Mouse (Mus musculus) splenic B cell, adult 2 months (primary cell): ENCODE results near the gene Gm20388.
"Not testable (repeated sequence)": the region's sequence is repeated elsewhere in the genome, so short reads cannot be mapped to it uniquely, and the experiment has no call there.

Source experiments
- DNase-seq: peaks from one replicate; pipeline ENCODE4 v3.0.0-alpha.2; 2011; ENCODE audit warnings: low read depth, low spot score
- H3K27me3 ChIP-seq: 2 replicates; pipeline ENCODE4 v1.6.1; 2012; ENCODE audit warnings: mild to moderate bottlenecking, low read length, moderate library complexity, mixed read lengths; ENCODE audit not compliant: control insufficient read depth, poor library complexity, insufficient read depth, severe bottlenecking
- H3K36me3 ChIP-seq: 2 replicates; pipeline ENCODE4 v1.6.1; 2012; ENCODE audit warnings: mild to moderate bottlenecking, low read length, moderate library complexity, mixed read lengths; ENCODE audit not compliant: control insufficient read depth, poor library complexity, insufficient read depth, severe bottlenecking

Gm20388 gene

GRCm38 (mm10) chr8:121134512-121134911 lies 1223.9 kb downstream of the Gm20388 start:
- DNase-seq, result no peak
- no peaks in the 10 kb centered on the region for H3K36me3 ChIP-seq
- no peaks in the 10 kb centered on the region for H3K27me3 ChIP-seq

GRCm38 (mm10) chr8:121136856-121137255 lies 1226.2 kb downstream of the Gm20388 start:
- no peaks in the 10 kb centered on the region for H3K27me3 ChIP-seq
- DNase-seq, result no peak
- H3K36me3 ChIP-seq, result no peaks in the 10 kb centered on the region

- DNase-seq, H3K27me3 ChIP-seq, H3K36me3 ChIP-seq: not testable (repeated sequence)
Measured at GRCm38 (mm10) chr8:121145457-121146134, 1235.0 kb downstream of the Gm20388 start.

- no peaks in the 10 kb centered on the region for H3K27me3 ChIP-seq
Measured at GRCm38 (mm10) chr8:121148573-121149083, 1238.0 kb downstream of the Gm20388 start.

GRCm38 (mm10) chr8:121152394-121152793 lies 1241.8 kb downstream of the Gm20388 start:
- no peak for DNase-seq
- Histone ChIP-seq H3K36me3 (no peaks in the 10 kb centered on the region), H3K27me3 (no peaks in the 10 kb centered on the region)

More at GRCm38 (mm10) chr8:121148573-121149083, 1238.0 kb downstream of the Gm20388 start:
- no peak for DNase-seq
- H3K36me3 ChIP-seq, result no peaks in the 10 kb centered on the region

- no peak for DNase-seq
- H3K36me3 ChIP-seq, result no peaks in the 10 kb centered on the region
- no peaks in the 10 kb centered on the region for H3K27me3 ChIP-seq
Measured at GRCm38 (mm10) chr8:121156990-121157491, 1246.4 kb downstream of the Gm20388 start.

- no peaks in the 10 kb centered on the region for H3K36me3 ChIP-seq
- DNase-seq, result no peak
- H3K27me3 ChIP-seq, result no peaks in the 10 kb centered on the region
Measured at GRCm38 (mm10) chr8:121158812-121159211, 1248.2 kb downstream of the Gm20388 start.

GRCm38 (mm10) chr8:121161437-121161836 lies 1250.8 kb downstream of the Gm20388 start:
- Histone ChIP-seq H3K27me3 (no peaks in the 10 kb centered on the region), H3K36me3 (no peaks in the 10 kb centered on the region)
- DNase-seq, result no peak

- DNase-seq, result no peak
- no peaks in the 10 kb centered on the region for H3K36me3 ChIP-seq
- H3K27me3 ChIP-seq, result no peaks in the 10 kb centered on the region
Measured at GRCm38 (mm10) chr8:121162413-121162812, 1251.8 kb downstream of the Gm20388 start.

GRCm38 (mm10) chr8:121162906-121163695 lies 1252.5 kb downstream of the Gm20388 start:
- Histone ChIP-seq H3K27me3 (no peaks in the 10 kb centered on the region), H3K36me3 (no peaks in the 10 kb centered on the region)
- no peak for DNase-seq

GRCm38 (mm10) chr8:121164017-121164469 lies 1253.4 kb downstream of the Gm20388 start:
- no peaks in the 10 kb centered on the region for H3K27me3 ChIP-seq
- DNase-seq, result no peak
- no peaks in the 10 kb centered on the region for H3K36me3 ChIP-seq

- H3K36me3 ChIP-seq, result no peaks in the 10 kb centered on the region
- no peak for DNase-seq
- no peaks in the 10 kb centered on the region for H3K27me3 ChIP-seq
Measured at GRCm38 (mm10) chr8:121168033-121168432, 1257.4 kb downstream of the Gm20388 start.

GRCm38 (mm10) chr8:121170116-121170515 lies 1259.5 kb downstream of the Gm20388 start:
- DNase-seq, result no peak
- Histone ChIP-seq H3K36me3 (no peaks in the 10 kb centered on the region), H3K27me3 (no peaks in the 10 kb centered on the region)

- Histone ChIP-seq H3K36me3 (no peaks in the 10 kb centered on the region), H3K27me3 (no peaks in the 10 kb centered on the region)
- no peak for DNase-seq
Measured at GRCm38 (mm10) chr8:121170626-121171552, 1260.2 kb downstream of the Gm20388 start.
